Mouse (Mus musculus): ENCODE results near the gene Dppa2. TPM values are rescaled to one million over a fixed set of nuclear protein-coding genes. Genes with fewer than 3 reads are reported as not detected.

The Dppa2 gene
- not detected in 2 replicates for polyA plus RNA-seq (2016; fragmentation: Nextera tagmentation; extraction: Ambion mirVana)

DNA sequence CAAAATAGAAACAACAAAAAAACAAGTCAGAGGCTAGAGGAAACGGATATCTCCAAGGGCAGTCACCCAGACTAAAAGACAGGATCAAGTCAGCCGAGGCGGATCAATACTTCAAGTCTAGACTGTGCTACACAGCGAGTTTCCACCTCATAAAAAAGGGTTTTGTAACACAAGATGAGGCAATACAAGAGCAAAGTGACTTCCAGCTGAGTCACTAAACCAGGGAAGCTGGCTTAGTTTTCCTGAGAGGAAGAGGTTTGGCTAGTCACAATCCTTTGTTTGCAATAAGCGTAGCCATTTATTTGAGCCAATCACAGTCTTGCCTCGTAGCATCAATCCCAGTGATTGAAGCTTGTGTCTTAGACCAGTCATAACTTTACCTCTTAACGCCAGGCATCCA, at the start of gene Dppa2:
Dppa2 (plus strand) TSS at position 400 of the 400 bp plus-strand sequence.
- Histone ChIP-seq H3K36me3 (replicated peaks) (no peaks in the 10 kb centered on the region), H3K27me3 (no peaks in the 10 kb centered on the region), H3K4me1 (no peaks in the 10 kb centered on the region), H3K4me2 (no peak within 1 kb of the TSS), H3K9ac (no peak within 1 kb of the TSS), H3K27ac (no peak within 1 kb of the TSS), H3K9me3 (no peaks in the 10 kb centered on the region), H3K4me3 (replicated peaks) (no peak within 1 kb of the TSS)
- ATAC-seq (ENCODE audit: low FRiP score): no peak
- 81% methylated on average over 7 of the region's 7 CpGs for WGBS

DNA sequence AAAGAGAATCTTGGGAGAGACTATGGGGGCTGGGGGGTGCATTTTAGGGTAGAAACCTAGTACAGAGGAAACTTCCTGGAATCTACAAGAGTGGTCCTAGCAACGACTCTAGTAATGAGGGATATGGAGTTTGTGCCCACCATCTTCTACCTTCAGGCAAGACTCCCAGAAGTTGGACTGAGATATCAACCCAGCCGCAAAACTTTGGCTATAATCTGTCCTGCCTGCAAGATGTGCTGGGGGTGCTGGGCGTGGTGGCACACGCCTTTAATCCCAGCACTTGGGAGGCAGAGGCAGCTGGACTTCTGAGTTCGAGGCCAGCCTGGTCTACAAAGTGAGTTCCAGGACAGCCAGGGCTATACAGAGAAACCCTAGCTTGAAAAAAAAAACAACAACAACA, 49.1 kb upstream of the Dppa2 start:
- H3K27me3 ChIP-seq: no peaks in the 10 kb centered on the region
- no peak for ATAC-seq (ENCODE audit: low FRiP score)
- H3K4me2 ChIP-seq: no peak overlapping the region
- H3K9ac ChIP-seq: no peak overlapping the region
- no peak overlapping the region for H3K4me3 ChIP-seq (replicated peaks)
- H3K4me1 ChIP-seq: no peaks in the 10 kb centered on the region
- no peaks in the 10 kb centered on the region for H3K9me3 ChIP-seq
- 94% methylated on average over 5 of the region's 5 CpGs for WGBS
- H3K27ac ChIP-seq: no peak overlapping the region
- H3K36me3 ChIP-seq (replicated peaks): no peaks in the 10 kb centered on the region

DNA sequence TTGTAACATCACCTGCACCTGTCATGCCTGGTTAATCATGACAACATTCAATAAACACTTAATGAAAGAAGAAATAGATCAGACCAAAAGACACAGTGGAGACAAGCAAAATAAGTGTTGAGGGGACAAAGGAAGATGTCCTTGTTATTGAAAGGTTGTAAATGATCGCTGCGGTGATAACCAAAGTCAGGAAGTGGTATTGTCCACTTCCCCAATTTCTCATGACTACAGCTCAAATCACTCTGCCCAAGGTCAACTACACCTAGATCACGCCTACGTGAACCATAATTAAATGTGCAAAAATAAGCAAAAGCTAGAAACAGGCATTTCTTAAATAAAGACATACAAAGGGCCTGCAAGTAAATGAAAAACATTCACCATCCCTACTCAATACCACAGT, 44.2 kb upstream of the Dppa2 start:
- H3K27me3 ChIP-seq: no peaks in the 10 kb centered on the region

DNA sequence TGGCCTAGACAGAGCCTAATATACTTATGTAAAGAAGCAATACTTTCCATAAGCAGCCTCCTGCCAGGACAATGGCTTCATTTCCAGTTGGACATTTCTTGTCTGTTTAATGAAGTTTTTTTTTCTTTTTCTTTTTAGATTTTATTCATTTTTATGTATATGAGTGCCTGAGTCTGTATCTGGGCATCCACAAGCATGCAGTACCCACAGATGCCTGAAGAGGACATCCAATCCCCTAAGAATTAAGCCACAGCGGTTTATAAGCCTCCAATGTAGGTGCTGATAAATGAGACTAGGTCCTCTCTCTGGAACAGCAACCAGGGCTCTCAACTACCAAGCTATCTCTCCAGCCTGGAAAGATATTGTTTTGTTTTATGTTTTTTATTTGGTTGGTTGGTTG, 40.8 kb upstream of the Dppa2 start:
- no peak overlapping the region for H3K27ac ChIP-seq
- H3K9me3 ChIP-seq: no peaks in the 10 kb centered on the region
- no peak for ATAC-seq (ENCODE audit: low FRiP score)
- H3K27me3 ChIP-seq: no peaks in the 10 kb centered on the region
- no peaks in the 10 kb centered on the region for H3K4me1 ChIP-seq
- WGBS: 79% methylated on average over 1 of the region's 1 CpGs
- H3K9ac ChIP-seq: no peak overlapping the region
- no peak overlapping the region for H3K4me3 ChIP-seq (replicated peaks)
- H3K36me3 ChIP-seq (replicated peaks): no peaks in the 10 kb centered on the region
- no peak overlapping the region for H3K4me2 ChIP-seq

More for the DNA sequence above, 44.2 kb upstream of the Dppa2 start:
- H3K27ac ChIP-seq: no peak overlapping the region
- H3K36me3 ChIP-seq (replicated peaks): no peaks in the 10 kb centered on the region
- no peaks in the 10 kb centered on the region for H3K9me3 ChIP-seq
- WGBS: 96% methylated on average over 4 of the region's 4 CpGs
- no peak overlapping the region for H3K4me3 ChIP-seq (replicated peaks)
- ATAC-seq (ENCODE audit: low FRiP score): no peak
- H3K9ac ChIP-seq: no peak overlapping the region
- H3K4me1 ChIP-seq: no peaks in the 10 kb centered on the region
- H3K4me2 ChIP-seq: no peak overlapping the region

DNA sequence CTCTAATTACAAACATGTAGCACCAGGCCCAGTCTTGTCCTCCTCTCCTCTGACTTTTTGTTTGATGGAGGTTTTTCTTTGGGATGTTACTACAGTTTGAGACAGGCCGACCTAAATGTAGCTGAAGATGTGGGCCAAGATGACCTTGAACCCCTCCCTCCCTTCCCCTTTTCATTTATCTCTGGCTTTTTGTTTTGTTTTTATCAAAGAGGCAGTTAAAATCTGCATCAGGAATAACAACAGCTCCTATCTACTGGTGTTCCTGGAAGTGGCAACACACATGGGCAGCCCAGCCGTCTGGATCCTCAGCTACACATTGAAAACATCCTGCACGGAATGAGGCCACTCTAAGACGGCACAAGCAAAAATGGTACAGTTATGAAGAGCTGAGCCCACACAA, 37.9 kb upstream of the Dppa2 start:
- Histone ChIP-seq H3K4me1 (no peaks in the 10 kb centered on the region), H3K27ac (no peak overlapping the region), H3K27me3 (no peaks in the 10 kb centered on the region), H3K4me2 (no peak overlapping the region), H3K4me3 (replicated peaks) (no peak overlapping the region), H3K36me3 (replicated peaks) (no peaks in the 10 kb centered on the region), H3K9ac (no peak overlapping the region), H3K9me3 (no peaks in the 10 kb centered on the region)
- 92% methylated on average over 4 of the region's 4 CpGs for WGBS
- ATAC-seq (ENCODE audit: low FRiP score): no peak

DNA sequence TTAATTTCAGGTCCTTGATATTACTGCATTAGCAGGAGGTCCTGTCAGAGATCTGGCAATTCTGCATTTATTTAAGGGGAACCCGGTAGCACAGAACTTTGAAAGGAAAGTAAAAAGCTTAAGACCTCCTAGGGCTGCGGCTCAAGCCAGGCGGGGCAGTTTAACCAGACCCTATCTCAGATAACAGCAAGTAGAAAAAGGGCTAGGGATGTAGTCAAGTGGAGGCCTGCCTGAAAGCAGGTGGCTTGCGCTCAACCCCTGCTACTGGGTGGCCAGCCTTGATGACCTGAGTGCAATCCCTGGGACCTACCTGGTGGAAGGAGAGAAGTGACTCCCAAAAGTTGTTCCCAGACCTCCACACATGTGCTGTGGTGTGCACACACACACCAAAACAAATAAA, 26.8 kb upstream of the Dppa2 start:
- no peak overlapping the region for H3K27ac ChIP-seq
- H3K27me3 ChIP-seq: no peaks in the 10 kb centered on the region
- no peak overlapping the region for H3K4me3 ChIP-seq (replicated peaks)
- no peak overlapping the region for H3K4me2 ChIP-seq
- no peak for ATAC-seq (ENCODE audit: low FRiP score)
- H3K9me3 ChIP-seq: no peaks in the 10 kb centered on the region
- no peaks in the 10 kb centered on the region for H3K36me3 ChIP-seq (replicated peaks)
- 73% methylated on average over 4 of the region's 4 CpGs for WGBS
- H3K9ac ChIP-seq: no peak overlapping the region
- no peaks in the 10 kb centered on the region for H3K4me1 ChIP-seq

DNA sequence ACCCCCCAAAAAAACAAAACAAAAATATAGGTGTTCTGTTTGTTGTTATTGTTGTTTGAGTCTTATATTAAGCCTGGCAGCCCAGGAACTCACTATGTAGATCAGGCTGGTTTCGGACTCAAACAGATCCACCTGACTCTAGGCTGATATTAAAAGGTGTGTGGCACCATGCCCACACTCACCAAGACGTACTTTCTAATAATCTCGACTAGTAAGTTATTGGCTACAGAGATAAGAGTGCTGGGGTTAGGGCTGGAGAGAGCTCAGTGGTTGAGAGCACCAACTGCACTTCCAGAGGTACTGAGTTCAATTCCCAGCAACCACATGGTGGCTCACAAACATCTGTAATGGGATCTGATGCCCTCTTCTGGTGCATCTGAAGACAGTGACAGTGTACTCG, 22.8 kb upstream of the Dppa2 start:
- no peaks in the 10 kb centered on the region for H3K9me3 ChIP-seq
- H3K36me3 ChIP-seq (replicated peaks): no peaks in the 10 kb centered on the region
- no peaks in the 10 kb centered on the region for H3K27me3 ChIP-seq
- no peak overlapping the region for H3K4me3 ChIP-seq (replicated peaks)
- no peak overlapping the region for H3K4me2 ChIP-seq
- no peak for ATAC-seq (ENCODE audit: low FRiP score)
- no peak overlapping the region for H3K27ac ChIP-seq
- H3K4me1 ChIP-seq: no peaks in the 10 kb centered on the region
- H3K9ac ChIP-seq: no peak overlapping the region
- 88% methylated on average over 4 of the region's 4 CpGs for WGBS

DNA sequence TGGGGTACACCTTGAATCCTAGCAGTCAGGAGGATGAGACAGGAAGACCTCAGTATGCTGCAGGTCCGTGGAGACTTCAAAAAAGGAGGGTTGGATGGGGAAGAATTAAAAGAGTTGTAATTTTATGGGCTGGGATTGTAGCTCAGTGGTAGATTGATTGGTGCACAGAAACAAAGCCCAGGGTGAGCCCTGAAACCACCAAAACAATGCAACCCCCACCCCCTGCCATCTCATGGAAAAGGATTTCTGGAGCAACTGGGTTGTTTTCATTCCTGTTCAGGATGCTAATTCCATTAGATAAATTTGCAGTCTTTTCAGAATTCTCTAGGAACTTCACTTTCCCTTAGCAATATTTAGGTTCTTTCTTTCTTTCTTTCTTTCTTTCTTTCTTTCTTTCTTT, 20.9 kb upstream of the Dppa2 start:
- H3K4me2 ChIP-seq: no peak overlapping the region
- no peak overlapping the region for H3K4me3 ChIP-seq (replicated peaks)
- ATAC-seq (ENCODE audit: low FRiP score): no peak
- no peaks in the 10 kb centered on the region for H3K4me1 ChIP-seq
- H3K27ac ChIP-seq: no peak overlapping the region
- H3K36me3 ChIP-seq (replicated peaks): no peaks in the 10 kb centered on the region
- H3K9ac ChIP-seq: no peak overlapping the region
- H3K9me3 ChIP-seq: no peaks in the 10 kb centered on the region
- WGBS: 73% methylated on average over 1 of the region's 1 CpGs
- no peaks in the 10 kb centered on the region for H3K27me3 ChIP-seq

DNA sequence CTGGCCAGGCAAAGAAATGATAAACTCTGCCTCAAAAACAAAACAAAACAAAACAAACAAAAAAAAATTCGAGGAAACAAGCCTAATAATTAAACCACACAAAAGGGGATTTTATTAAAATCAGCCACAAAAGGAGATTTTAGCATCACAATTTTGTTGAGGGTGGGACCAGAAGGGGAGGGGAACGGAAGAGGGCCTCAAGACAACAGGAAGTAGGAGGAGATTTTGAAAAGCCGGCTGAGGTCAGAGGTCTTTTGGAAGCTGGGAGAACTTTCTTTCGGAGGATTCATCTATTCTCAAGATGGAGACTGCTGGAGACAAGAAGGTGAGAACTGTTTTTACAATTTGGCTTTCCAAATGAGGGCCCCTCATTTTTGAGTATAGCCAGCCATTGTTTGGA, 20.2 kb upstream of the Dppa2 start, which contains the start of gene Dppa4:
Dppa4 (plus strand) TSS at position 217 of the 400 bp plus-strand sequence.
- Histone ChIP-seq H3K4me2 (no peak within 1 kb of the TSS), H3K27me3 (no peaks in the 10 kb centered on the region), H3K27ac (no peak within 1 kb of the TSS), H3K9me3 (no peaks in the 10 kb centered on the region), H3K4me3 (replicated peaks) (no peak within 1 kb of the TSS), H3K4me1 (no peaks in the 10 kb centered on the region), H3K9ac (no peak within 1 kb of the TSS), H3K36me3 (replicated peaks) (no peaks in the 10 kb centered on the region)
- no peak for ATAC-seq (ENCODE audit: low FRiP score)
- 85% methylated on average over 4 of the region's 4 CpGs for WGBS

DNA sequence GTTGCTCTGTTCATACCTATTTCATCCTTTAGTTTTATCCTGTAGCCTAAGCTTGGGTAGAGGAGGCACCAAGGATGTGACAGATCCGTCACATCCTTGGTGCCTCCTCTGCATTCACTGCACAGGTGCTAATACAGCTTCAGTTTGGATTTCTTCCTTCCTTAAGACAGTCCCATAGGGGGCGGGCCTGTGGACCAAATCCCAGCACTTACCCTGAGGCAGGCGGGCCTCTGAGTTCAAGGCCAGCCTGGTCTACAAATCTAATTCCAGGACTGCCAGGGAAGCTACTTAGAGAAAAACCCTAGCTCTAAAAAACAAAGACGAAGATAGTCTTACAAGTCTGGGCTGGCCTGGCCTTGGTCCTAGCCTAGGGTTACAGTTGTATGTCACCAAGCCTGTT, 18.2 kb upstream of the Dppa2 start:
- no peaks in the 10 kb centered on the region for H3K27me3 ChIP-seq
- no peaks in the 10 kb centered on the region for H3K36me3 ChIP-seq (replicated peaks)
- WGBS: 89% methylated on average over 4 of the region's 4 CpGs
- no peaks in the 10 kb centered on the region for H3K9me3 ChIP-seq
- H3K27ac ChIP-seq: no peak overlapping the region
- H3K4me1 ChIP-seq: no peaks in the 10 kb centered on the region
- H3K4me2 ChIP-seq: no peak overlapping the region
- ATAC-seq (ENCODE audit: low FRiP score): no peak
- H3K9ac ChIP-seq: no peak overlapping the region
- H3K4me3 ChIP-seq (replicated peaks): no peak overlapping the region

DNA sequence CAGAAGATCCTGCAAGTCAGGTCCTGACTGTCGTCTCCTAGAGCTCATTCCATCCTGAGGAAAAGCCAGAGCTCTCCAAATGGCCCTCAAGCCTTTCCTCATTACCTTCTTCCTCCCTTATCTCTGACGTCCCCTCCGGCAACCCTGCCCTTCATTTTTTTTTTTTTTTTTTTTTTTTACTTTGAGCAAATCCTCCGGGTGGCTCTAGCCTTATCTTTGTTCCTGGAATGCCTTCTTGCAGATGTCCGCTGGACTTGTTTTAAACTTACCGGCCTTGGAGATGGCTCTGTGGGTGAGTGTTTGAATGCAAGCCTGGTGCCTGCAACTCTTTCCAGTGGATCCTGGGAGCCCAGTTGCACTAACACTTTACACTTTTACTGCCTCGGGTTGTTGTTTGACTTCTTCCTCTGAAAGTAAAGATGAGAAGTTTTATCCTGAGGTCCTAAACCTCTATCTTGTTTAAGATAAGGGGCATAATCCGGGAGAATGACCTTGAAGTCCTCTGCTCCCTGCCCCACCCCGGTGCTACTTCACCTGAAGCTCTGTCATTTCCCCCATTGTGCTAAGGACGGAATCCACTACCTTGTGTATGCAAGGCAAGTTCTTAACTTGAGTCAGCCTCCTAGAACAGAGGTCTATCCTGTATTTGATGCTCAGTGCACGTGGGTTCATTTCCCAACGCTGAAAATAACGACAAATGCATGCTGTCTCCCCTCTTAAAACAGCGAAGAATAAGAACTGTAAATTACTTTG, 6.1 kb upstream of the Dppa2 start:
- Histone ChIP-seq H3K4me3 (replicated peaks) (no peak overlapping the region), H3K27me3 (no peaks in the 10 kb centered on the region), H3K36me3 (replicated peaks) (no peaks in the 10 kb centered on the region), H3K27ac (no peak overlapping the region), H3K9me3 (no peaks in the 10 kb centered on the region), H3K4me1 (no peaks in the 10 kb centered on the region), H3K9ac (no peak overlapping the region), H3K4me2 (no peak overlapping the region)
- WGBS: 86% methylated on average over 14 of the region's 14 CpGs
- ATAC-seq (ENCODE audit: low FRiP score): no peak

DNA sequence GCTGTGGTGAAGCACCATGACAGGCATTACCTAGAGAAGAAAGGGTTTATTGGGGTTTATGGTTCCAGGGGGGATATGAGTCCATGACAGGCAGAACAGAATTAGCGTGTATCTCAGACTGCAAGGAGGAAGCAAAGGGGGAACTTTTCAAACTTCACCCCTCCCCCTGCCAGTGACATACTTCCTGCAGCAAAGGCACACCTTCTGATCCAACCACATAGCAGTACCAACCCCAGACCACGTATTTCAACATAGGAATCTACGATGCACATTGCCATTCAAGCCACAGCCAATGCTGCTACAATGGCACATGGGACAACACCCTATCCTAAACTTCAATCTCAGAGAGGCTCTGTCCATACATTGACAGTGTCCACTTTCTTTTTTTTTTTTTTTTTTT, 3.8 kb upstream of the Dppa2 start:
- H3K4me2 ChIP-seq: no peak overlapping the region
- no peak overlapping the region for H3K9ac ChIP-seq
- H3K9me3 ChIP-seq: no peaks in the 10 kb centered on the region
- H3K27ac ChIP-seq: no peak overlapping the region
- no peaks in the 10 kb centered on the region for H3K36me3 ChIP-seq (replicated peaks)
- no peak for ATAC-seq (ENCODE audit: low FRiP score)
- WGBS: 94% methylated on average over 3 of the region's 3 CpGs
- H3K4me3 ChIP-seq (replicated peaks): no peak overlapping the region
- H3K27me3 ChIP-seq: no peaks in the 10 kb centered on the region
- H3K4me1 ChIP-seq: no peaks in the 10 kb centered on the region

DNA sequence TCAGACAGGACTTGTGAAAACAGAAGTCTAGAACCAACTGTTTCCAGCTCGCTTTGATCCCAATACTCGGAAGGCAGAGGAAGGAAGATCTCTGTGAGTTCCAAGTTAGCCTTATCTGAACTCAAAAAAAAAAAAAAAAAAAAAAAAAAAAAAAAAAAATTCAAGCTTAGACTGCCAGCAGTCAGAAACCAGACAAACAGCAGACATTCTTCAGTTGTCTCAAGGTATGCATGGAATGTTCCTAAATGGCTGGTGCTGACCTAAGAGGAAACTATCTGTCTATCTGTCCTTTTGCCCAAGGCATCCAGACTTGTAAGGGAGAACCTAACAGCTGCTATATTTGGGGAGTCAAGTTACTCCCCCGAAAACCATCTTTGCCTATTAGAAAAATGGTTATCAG, 275 bp downstream of the Dppa2 start:
- no peak overlapping the region for H3K4me3 ChIP-seq (replicated peaks)
- H3K27ac ChIP-seq: no peak overlapping the region
- H3K4me1 ChIP-seq: no peaks in the 10 kb centered on the region
- ATAC-seq (ENCODE audit: low FRiP score): no peak
- H3K36me3 ChIP-seq (replicated peaks): no peaks in the 10 kb centered on the region
- no peaks in the 10 kb centered on the region for H3K27me3 ChIP-seq
- no peak overlapping the region for H3K4me2 ChIP-seq
- WGBS: 87% methylated on average over 3 of the region's 3 CpGs
- H3K9me3 ChIP-seq: no peaks in the 10 kb centered on the region
- no peak overlapping the region for H3K9ac ChIP-seq

Data from forebrain, embryonic 12.5 days (tissue).